Mouse (Mus musculus): ENCODE data around the gene Pinlyp. TPM values are rescaled to one million over a fixed set of nuclear protein-coding genes. Genes with fewer than 3 reads are reported as not detected.
A peak's percentile ranks its signal among the peaks of the same experiment; 100 is the strongest.

Pinlyp gene
- polyA plus RNA-seq, 1 experiment from 2014 or later, result 0.28 TPM

- Histone ChIP-seq H3K4me1 (replicated peaks; ENCODE audit: control insufficient read depth, insufficient read depth, low read length) (peaks cover 4% of the 10 kb centered on the region), H3K27me3 (ENCODE audit: control insufficient read depth, insufficient read depth, low read length) (no peaks in the 10 kb centered on the region; the same call in 1 of the 2 replicates), H3K4me2 (replicated peaks; ENCODE audit: low read depth, low read length) (peak within 1 kb of the TSS; percentile 83), H3K9ac (ENCODE audit: low read depth, low read length) (peak within 1 kb of the TSS; percentile 93), H3K9me3 (ENCODE audit: control insufficient read depth, low read length) (no peaks in the 10 kb centered on the region), H3K27ac (ENCODE audit: low read depth, low read length) (peak within 1 kb of the TSS; percentile 100), H3K4me3 (ENCODE audit: low read depth, low read length) (peak within 1 kb of the TSS; percentile 67), H3K36me3 (ENCODE audit: control insufficient read depth, insufficient read depth, low read length) (no peaks in the 10 kb centered on the region; the same call in 1 of the 2 replicates)
- under 1% methylated on average over 84 of the region's 84 CpGs for WGBS
- ATAC-seq (ENCODE audit: low FRiP score) (peak; percentile 94), DNase-seq (ENCODE audit: low spot score) (peak; percentile 92)
These were observed 38.8 kb downstream of the Pinlyp start, which contains the start of gene Zfp428 for GRCm38 (mm10) chr7:24506838-24507725. Gene Zfp428 (plus strand): TSS chr7:24507006.

GRCm38 (mm10) chr7:24506476-24506837 is 39.5 kb downstream of the Pinlyp start:
- no peaks in the 10 kb centered on the region; the same call in 1 of the 2 replicates for H3K36me3 ChIP-seq (ENCODE audit: control insufficient read depth, insufficient read depth, low read length)
- H3K27me3 ChIP-seq (ENCODE audit: control insufficient read depth, insufficient read depth, low read length), result no peaks in the 10 kb centered on the region; the same call in 1 of the 2 replicates
- peaks cover 4% of the 10 kb centered on the region for H3K4me1 ChIP-seq (replicated peaks; ENCODE audit: control insufficient read depth, insufficient read depth, low read length)
- peak overlapping the region; percentile 93 for H3K9ac ChIP-seq (ENCODE audit: low read depth, low read length)
- H3K27ac ChIP-seq (ENCODE audit: low read depth, low read length), result peak overlapping the region; percentile 100
- H3K4me2 ChIP-seq (replicated peaks; ENCODE audit: low read depth, low read length), result peak overlapping the region; percentile 83
- H3K9me3 ChIP-seq (ENCODE audit: control insufficient read depth, low read length), result no peaks in the 10 kb centered on the region
- WGBS, result 1% methylated on average over 12 of the region's 12 CpGs
- no peak; the same call in 1 of the 2 replicates for ATAC-seq (ENCODE audit: low FRiP score)
- H3K4me3 ChIP-seq (ENCODE audit: low read depth, low read length), result peak overlapping the region; percentile 67
- no peak for DNase-seq (ENCODE audit: low spot score)

GRCm38 (mm10) chr7:24506065-24506459 is 39.9 kb downstream of the Pinlyp start:
- peak overlapping the region; percentile 100 for H3K27ac ChIP-seq (ENCODE audit: low read depth, low read length)
- H3K4me3 ChIP-seq (ENCODE audit: low read depth, low read length), result peak overlapping the region; percentile 67
- H3K9ac ChIP-seq (ENCODE audit: low read depth, low read length), result peak overlapping the region; percentile 93
- peak overlapping the region; percentile 83 for H3K4me2 ChIP-seq (replicated peaks; ENCODE audit: low read depth, low read length)
- H3K9me3 ChIP-seq (ENCODE audit: control insufficient read depth, low read length), result no peaks in the 10 kb centered on the region
- H3K4me1 ChIP-seq (replicated peaks; ENCODE audit: control insufficient read depth, insufficient read depth, low read length), result peaks cover 4% of the 10 kb centered on the region
- H3K27me3 ChIP-seq (ENCODE audit: control insufficient read depth, insufficient read depth, low read length), result no peaks in the 10 kb centered on the region; the same call in 1 of the 2 replicates
- ATAC-seq (ENCODE audit: low FRiP score), result no peak
- H3K36me3 ChIP-seq (ENCODE audit: control insufficient read depth, insufficient read depth, low read length), result no peaks in the 10 kb centered on the region; the same call in 1 of the 2 replicates
- WGBS, result 15% methylated on average over 3 of the region's 3 CpGs
- DNase-seq (ENCODE audit: low spot score), result no peak

- H3K36me3 ChIP-seq (ENCODE audit: control insufficient read depth, insufficient read depth, low read length), result no peaks in the 10 kb centered on the region; the same call in 1 of the 2 replicates
- ATAC-seq (ENCODE audit: low FRiP score) (no peak), DNase-seq (ENCODE audit: low spot score) (peak; percentile 31)
- no peaks in the 10 kb centered on the region for H3K9me3 ChIP-seq (ENCODE audit: control insufficient read depth, low read length)
- H3K27ac ChIP-seq (ENCODE audit: low read depth, low read length), result peak overlapping the region; percentile 37; the same call in 1 of the 2 replicates
- H3K4me1 ChIP-seq (replicated peaks; ENCODE audit: control insufficient read depth, insufficient read depth, low read length), result peaks cover 4% of the 10 kb centered on the region
- H3K27me3 ChIP-seq (ENCODE audit: control insufficient read depth, insufficient read depth, low read length), result no peaks in the 10 kb centered on the region; the same call in 1 of the 2 replicates
- no peak overlapping the region; the same call in 1 of the 2 replicates for H3K9ac ChIP-seq (ENCODE audit: low read depth, low read length)
- H3K4me3 ChIP-seq (ENCODE audit: low read depth, low read length), result no peak overlapping the region
- no peak overlapping the region; the same call in 1 of the 2 replicates for H3K4me2 ChIP-seq (replicated peaks; ENCODE audit: low read depth, low read length)
- WGBS, result 17% methylated on average over 15 of the region's 15 CpGs
These were observed 40.4 kb downstream of the Pinlyp start for GRCm38 (mm10) chr7:24505447-24506064.

- no peaks in the 10 kb centered on the region for H3K9me3 ChIP-seq (ENCODE audit: control insufficient read depth, low read length)
- H3K36me3 ChIP-seq (ENCODE audit: control insufficient read depth, insufficient read depth, low read length), result no peaks in the 10 kb centered on the region; the same call in 1 of the 2 replicates
- ATAC-seq (ENCODE audit: low FRiP score) (no peak), DNase-seq (ENCODE audit: low spot score) (no peak)
- peak overlapping the region; percentile 37; the same call in 1 of the 2 replicates for H3K27ac ChIP-seq (ENCODE audit: low read depth, low read length)
- H3K4me1 ChIP-seq (replicated peaks; ENCODE audit: control insufficient read depth, insufficient read depth, low read length), result peaks cover 4% of the 10 kb centered on the region
- 11% methylated on average over 4 of the region's 4 CpGs for WGBS
- no peak overlapping the region for H3K4me3 ChIP-seq (ENCODE audit: low read depth, low read length)
- H3K27me3 ChIP-seq (ENCODE audit: control insufficient read depth, insufficient read depth, low read length), result no peaks in the 10 kb centered on the region; the same call in 1 of the 2 replicates
- no peak overlapping the region for H3K9ac ChIP-seq (ENCODE audit: low read depth, low read length)
- no peak overlapping the region for H3K4me2 ChIP-seq (replicated peaks; ENCODE audit: low read depth, low read length)
These were observed 41.0 kb downstream of the Pinlyp start for GRCm38 (mm10) chr7:24504868-24505267.

- no peak overlapping the region for H3K27ac ChIP-seq (ENCODE audit: low read depth, low read length)
- WGBS, result 21% methylated on average over 10 of the region's 10 CpGs
These were observed 41.9 kb downstream of the Pinlyp start for GRCm38 (mm10) chr7:24504004-24504403.

GRCm38 (mm10) chr7:24501492-24501891 is 44.4 kb downstream of the Pinlyp start:
- Histone ChIP-seq H3K36me3 (ENCODE audit: control insufficient read depth, insufficient read depth, low read length) (no peaks in the 10 kb centered on the region; the same call in 1 of the 2 replicates), H3K27me3 (ENCODE audit: control insufficient read depth, insufficient read depth, low read length) (peaks cover 9% of the 10 kb centered on the region; the same call in 1 of the 2 replicates), H3K9me3 (ENCODE audit: control insufficient read depth, low read length) (no peaks in the 10 kb centered on the region), H3K27ac (ENCODE audit: low read depth, low read length) (no peak overlapping the region), H3K9ac (ENCODE audit: low read depth, low read length) (no peak overlapping the region), H3K4me3 (ENCODE audit: low read depth, low read length) (no peak overlapping the region), H3K4me1 (replicated peaks; ENCODE audit: control insufficient read depth, insufficient read depth, low read length) (peaks cover 6% of the 10 kb centered on the region), H3K4me2 (replicated peaks; ENCODE audit: low read depth, low read length) (no peak overlapping the region)
- WGBS, result 48% methylated on average over 21 of the region's 21 CpGs
- DNase-seq (ENCODE audit: low spot score), result no peak
- no peak for ATAC-seq (ENCODE audit: low FRiP score)

More at GRCm38 (mm10) chr7:24504004-24504403, 41.9 kb downstream of the Pinlyp start:
- Histone ChIP-seq H3K27me3 (ENCODE audit: control insufficient read depth, insufficient read depth, low read length) (no peaks in the 10 kb centered on the region; the same call in 1 of the 2 replicates), H3K4me3 (ENCODE audit: low read depth, low read length) (no peak overlapping the region), H3K36me3 (ENCODE audit: control insufficient read depth, insufficient read depth, low read length) (no peaks in the 10 kb centered on the region; the same call in 1 of the 2 replicates), H3K9me3 (ENCODE audit: control insufficient read depth, low read length) (no peaks in the 10 kb centered on the region), H3K4me1 (replicated peaks; ENCODE audit: control insufficient read depth, insufficient read depth, low read length) (peaks cover 6% of the 10 kb centered on the region), H3K4me2 (replicated peaks; ENCODE audit: low read depth, low read length) (no peak overlapping the region), H3K9ac (ENCODE audit: low read depth, low read length) (no peak overlapping the region)
- ATAC-seq (ENCODE audit: low FRiP score), result no peak
- no peak for DNase-seq (ENCODE audit: low spot score)

- H3K36me3 ChIP-seq (ENCODE audit: control insufficient read depth, insufficient read depth, low read length), result no peaks in the 10 kb centered on the region; the same call in 1 of the 2 replicates
- H3K4me2 ChIP-seq (replicated peaks; ENCODE audit: low read depth, low read length), result no peak overlapping the region
- H3K4me1 ChIP-seq (replicated peaks; ENCODE audit: control insufficient read depth, insufficient read depth, low read length), result peaks cover 6% of the 10 kb centered on the region
- H3K9ac ChIP-seq (ENCODE audit: low read depth, low read length), result no peak overlapping the region
- ATAC-seq (ENCODE audit: low FRiP score) (no peak), DNase-seq (ENCODE audit: low spot score) (peak; percentile 59)
- H3K9me3 ChIP-seq (ENCODE audit: control insufficient read depth, low read length), result no peaks in the 10 kb centered on the region
- no peak overlapping the region for H3K27ac ChIP-seq (ENCODE audit: low read depth, low read length)
- 38% methylated on average over 7 of the region's 7 CpGs for WGBS
- H3K4me3 ChIP-seq (ENCODE audit: low read depth, low read length), result no peak overlapping the region
- H3K27me3 ChIP-seq (ENCODE audit: control insufficient read depth, insufficient read depth, low read length), result peaks cover 9% of the 10 kb centered on the region; the same call in 1 of the 2 replicates
These were observed 45.0 kb downstream of the Pinlyp start for GRCm38 (mm10) chr7:24500929-24501328.

Measured in hindbrain, embryonic 11.5 days (tissue).